Mouse (Mus musculus): Measurements from ENCODE around the gene Crabp1.

Crabp1 gene

DNA sequence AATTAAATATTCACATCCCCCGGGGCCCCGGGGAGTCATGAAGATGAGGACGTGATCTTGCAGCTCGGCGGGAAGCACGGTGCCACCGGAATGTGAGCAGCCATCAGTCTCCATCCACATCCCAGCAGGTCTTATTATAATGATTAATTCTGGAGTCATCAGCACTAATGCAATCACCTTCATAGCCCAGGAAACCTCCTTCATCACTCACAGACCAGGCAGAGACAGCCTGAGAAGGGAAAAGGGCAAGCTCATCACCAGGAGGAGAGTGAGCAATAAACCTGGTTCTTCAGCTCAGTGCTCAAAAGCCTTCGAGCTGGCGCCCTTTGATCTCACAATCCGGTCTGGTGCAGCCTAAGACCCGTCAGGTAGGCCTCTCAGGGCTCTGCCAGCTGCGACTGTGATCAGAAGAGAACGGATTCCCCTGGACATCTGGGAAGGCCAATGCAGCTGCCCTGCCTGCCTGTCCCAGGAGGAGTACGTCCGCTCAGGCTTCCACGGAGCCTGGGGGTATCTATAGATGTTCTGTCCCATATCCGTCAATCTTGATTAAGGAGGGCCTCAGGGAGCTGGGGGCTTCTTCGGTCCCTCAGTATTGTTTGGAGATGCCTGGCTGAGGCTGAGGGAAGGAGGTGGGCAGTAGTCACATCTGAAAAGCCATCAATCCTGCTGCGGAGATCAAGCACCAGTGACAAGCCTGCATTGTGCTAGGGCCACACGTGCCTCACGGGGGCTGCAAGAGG is 12.2 kb upstream of the Crabp1 start:
- no peak for TF ChIP-seq GATA4 (IDR thresholded peaks at IDR 0.05; ENCODE audit: insufficient replicate concordance, low read length)

GRCm38 (mm10) chr9:54752944-54753295 is 11.6 kb upstream of the Crabp1 start:
- TF ChIP-seq GATA4 (IDR thresholded peaks at IDR 0.05; ENCODE audit: insufficient replicate concordance, low read length): no peak

DNA sequence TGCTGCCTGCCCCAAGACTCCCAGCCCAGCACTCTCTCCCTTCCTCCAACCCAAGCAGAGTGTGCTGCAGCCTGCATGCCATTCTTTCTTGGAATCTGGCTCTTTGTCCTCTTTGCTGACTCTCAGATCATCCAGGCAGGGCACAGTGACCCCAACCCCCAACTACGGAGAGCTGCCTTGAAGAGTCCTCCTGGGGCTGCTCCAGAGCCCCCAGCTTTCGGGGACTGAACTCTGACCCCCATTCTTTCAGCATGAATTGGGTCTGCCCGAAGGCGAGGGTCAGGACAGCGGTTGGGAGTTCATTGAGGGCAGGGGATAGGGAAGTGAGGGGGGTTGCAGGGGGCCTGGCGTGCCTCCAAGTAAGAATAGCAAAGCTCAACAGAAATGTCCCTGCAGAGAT is 5.0 kb upstream of the Crabp1 start:
- no peak for TF ChIP-seq GATA4 (IDR thresholded peaks at IDR 0.05; ENCODE audit: insufficient replicate concordance, low read length)

- TF ChIP-seq GATA4 (IDR thresholded peaks at IDR 0.05; ENCODE audit: insufficient replicate concordance, low read length): no peak
Observed at GRCm38 (mm10) chr9:54764091-54764490, 457 bp upstream of the Crabp1 start.

- TF ChIP-seq GATA4 (IDR thresholded peaks at IDR 0.05; ENCODE audit: insufficient replicate concordance, low read length): no peak
Observed at GRCm38 (mm10) chr9:54765336-54766085, 963 bp downstream of the Crabp1 start.

GRCm38 (mm10) chr9:54770140-54770780 is 5.7 kb downstream of the Crabp1 start:
- no peak for TF ChIP-seq GATA4 (IDR thresholded peaks at IDR 0.05; ENCODE audit: insufficient replicate concordance, low read length)

GRCm38 (mm10) chr9:54776451-54776982 is 12.0 kb downstream of the Crabp1 start:
- no peak for TF ChIP-seq GATA4 (IDR thresholded peaks at IDR 0.05; ENCODE audit: insufficient replicate concordance, low read length)

DNA sequence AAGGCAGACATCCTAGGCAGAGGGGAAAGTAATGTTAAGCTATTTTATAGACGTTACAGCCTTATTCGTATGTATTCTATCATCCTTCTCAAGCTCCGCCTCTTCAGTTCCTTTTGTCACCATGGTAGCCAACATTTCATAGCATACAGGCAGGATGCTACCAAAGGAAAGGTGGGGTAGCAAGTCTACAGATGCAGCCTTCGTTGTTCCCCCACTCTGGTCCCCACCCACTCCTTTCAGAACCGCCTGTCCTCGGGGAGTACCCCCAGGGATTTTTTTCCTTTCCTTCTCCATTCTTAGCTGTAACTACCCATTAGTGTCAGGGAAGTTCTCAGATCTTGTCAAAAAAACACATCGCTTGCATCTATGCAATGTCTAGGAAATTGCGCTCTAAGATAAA is 14.7 kb downstream of the Crabp1 start:
- TF ChIP-seq GATA4 (IDR thresholded peaks at IDR 0.05; ENCODE audit: insufficient replicate concordance, low read length): no peak

DNA sequence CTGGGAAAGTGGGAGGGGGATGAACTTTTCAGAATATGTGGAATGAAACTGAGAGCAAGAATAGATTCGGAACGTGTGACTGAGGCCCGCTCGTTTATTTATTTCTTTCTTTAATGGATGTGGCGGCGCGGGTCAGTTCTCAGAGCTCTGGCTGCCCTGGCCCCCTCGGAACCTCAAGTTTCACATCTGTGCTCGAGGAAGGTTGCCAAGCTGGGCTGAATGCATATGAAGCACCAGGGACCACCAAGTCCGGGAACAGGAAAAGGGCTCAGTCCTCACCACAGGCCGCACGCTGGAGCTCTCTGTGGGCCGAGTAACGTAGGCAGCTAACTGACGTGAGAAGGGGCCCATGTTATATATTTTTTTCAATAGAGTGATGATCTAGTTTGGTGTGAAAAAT is 18.0 kb downstream of the Crabp1 start:
- TF ChIP-seq GATA4 (IDR thresholded peaks at IDR 0.05; ENCODE audit: insufficient replicate concordance, low read length): no peak

DNA sequence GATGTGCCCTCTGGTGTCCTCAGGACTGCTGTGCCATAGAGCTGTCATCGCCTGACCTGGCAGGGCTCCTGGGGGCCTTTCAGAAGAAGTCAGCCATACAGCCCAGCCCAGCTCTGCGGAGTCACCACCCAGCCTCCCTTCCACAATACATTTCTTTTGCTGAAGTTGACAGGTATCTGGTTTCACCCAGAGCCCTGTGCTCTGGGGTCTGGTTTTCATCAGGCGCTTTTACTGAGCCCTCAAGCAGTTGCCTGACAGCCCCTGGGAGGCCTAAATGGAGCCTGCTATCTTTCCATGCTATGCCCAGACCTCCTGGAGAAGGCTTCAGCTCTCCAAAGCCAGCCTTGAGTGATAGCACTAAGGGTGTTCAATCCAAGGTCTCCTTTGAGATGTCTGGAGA is 19.5 kb downstream of the Crabp1 start:
- TF ChIP-seq GATA4 (IDR thresholded peaks at IDR 0.05; ENCODE audit: insufficient replicate concordance, low read length): no peak

DNA sequence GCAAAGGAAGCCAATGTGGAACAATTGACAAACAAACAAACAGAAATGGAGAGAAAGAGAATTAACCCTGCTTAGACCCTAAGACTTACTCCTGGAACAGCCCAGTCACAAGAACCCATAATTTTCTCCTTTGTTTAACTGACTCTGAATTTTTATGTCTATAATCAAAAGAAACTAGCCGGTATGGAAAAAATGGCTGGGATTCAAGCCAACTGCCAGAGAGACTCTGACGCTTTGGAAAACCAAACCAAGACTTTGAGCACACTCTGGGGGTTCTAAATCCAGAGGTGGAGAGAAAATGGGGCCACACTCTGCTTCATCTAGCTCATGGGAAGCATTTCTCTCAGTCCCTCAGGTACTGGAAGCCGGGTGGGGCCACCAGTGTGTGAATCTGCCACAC is 20.7 kb downstream of the Crabp1 start:
- no peak for TF ChIP-seq GATA4 (IDR thresholded peaks at IDR 0.05; ENCODE audit: insufficient replicate concordance, low read length)

DNA sequence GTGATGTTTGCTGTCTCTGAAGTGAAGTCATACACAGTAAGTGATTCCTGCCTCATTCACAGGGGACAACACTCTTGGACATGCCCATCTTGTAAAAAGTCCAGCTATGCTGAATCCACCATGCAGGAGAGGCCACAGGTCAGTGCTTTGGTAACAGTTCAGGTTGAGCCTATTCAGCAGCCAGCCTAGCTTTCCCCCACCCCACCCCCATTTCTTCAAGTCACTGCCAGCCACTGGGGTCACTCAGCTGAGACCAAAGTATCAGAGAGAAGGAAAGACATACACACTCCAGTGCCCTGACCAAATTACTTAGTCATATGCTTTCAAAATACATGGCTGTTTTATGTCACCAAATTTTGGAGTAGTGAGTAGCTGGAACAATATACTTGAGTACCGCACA is 21.5 kb downstream of the Crabp1 start:
- no peak for TF ChIP-seq GATA4 (IDR thresholded peaks at IDR 0.05; ENCODE audit: insufficient replicate concordance, low read length)

DNA sequence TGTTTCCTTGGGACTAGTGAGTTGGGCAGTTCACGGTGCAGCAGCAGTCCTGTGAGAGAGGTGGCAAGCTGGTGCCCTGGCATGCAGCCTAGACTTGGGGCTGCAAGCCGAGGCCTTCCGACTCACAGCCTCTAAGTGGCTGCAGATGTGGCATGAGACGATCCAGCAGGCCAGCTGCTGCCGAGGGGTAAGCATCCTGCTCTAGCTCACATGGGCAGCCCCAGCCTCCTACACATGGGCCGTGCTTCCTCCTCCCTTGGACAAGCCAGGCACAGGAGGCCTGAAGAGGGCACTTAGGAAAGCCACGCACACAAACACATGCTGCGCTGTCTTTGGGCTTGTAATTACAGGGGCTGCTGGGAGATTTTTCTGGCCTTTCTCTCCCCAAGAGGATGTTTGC is 23.2 kb downstream of the Crabp1 start:
- TF ChIP-seq GATA4 (IDR thresholded peaks at IDR 0.05; ENCODE audit: insufficient replicate concordance, low read length): peak; percentile 7; the same call in 1 of the 2 replicates

DNA sequence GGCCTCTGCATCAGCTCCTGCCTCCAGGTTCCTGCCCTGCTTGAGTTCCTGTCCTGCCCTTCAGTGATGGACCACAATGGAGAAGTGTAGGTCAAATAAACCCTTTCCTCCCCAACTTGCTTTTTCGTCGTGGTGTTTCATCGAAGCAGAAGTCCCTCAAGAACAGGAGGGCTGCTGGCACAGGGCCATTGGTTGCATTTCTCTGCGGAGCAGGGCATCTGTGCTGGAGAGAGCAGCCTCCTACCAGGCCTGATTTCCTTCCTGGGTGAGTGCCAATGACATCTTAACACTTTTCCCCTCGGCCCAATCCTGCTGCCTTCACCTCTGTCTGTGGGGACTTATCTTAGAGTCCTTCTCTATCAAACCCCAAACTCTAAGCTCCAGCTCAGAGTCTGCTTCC is 25.7 kb downstream of the Crabp1 start:
- TF ChIP-seq GATA4 (IDR thresholded peaks at IDR 0.05; ENCODE audit: insufficient replicate concordance, low read length): no peak

- TF ChIP-seq GATA4 (IDR thresholded peaks at IDR 0.05; ENCODE audit: insufficient replicate concordance, low read length): no peak
Observed at GRCm38 (mm10) chr9:54801460-54801961, 37.0 kb downstream of the Crabp1 start.
